Comparison of ENCODE assay signal across 19 mouse cellular contexts in the genomic region with DNA sequence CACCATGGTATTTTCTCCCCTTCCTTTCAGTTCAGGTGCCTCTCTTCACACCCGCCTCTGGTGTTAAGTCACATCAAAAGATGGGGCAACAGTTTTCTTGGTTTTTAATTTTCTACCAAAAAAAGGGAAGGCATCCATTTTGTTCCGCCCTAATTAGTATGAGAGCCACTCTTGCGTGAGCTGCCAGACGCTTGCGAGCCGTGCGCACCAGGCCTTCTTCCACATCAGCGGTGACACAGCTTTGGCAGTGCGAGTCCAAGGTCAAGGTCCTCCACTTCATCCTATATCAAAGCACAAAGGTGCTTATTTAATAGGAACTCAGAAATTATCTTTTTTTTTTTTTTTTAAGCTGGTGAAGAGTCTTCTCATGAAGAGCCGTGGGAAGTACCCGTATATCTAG.
DNase-seq lines count a peak whose midpoint lies in the region; TF ChIP-seq lines count a peak whose summit lies in the region.
"Had no signal": no experiment of that assay in that cellular context is flagged by ENCODE, and none has a peak within 500 bp of the region (broad histone marks: within the 10 kb centered on the region; RNA-seq: fewer than 3 reads in every experiment).

No protein-coding gene starts in this region.

- no peaks in the 10 kb centered on the region for H3K36me3 ChIP-seq in kidney, adult 2 months (ENCODE audit: control insufficient read depth, insufficient read depth, low read length)
- H3K36me3 ChIP-seq: embryonic facial prominence, embryonic 13.5 days; embryonic facial prominence, embryonic 15.5 days; forebrain, embryonic 10.5 days; forebrain, embryonic 12.5 days had no signal

- peak; percentile 67 for DNase-seq in kidney, adult 2 months
- DNase-seq in kidney, postnatal 10 days: no peak
- peak; percentile 29 for DNase-seq in left cerebral cortex, postnatal 4 days
- DNase-seq in left cerebral cortex, adult 11 months (ENCODE audit: low spot score): no peak
- DNase-seq in brain, embryonic 14.5 days (ENCODE audit: low read depth): peak; percentile 24
- no peak for DNase-seq in adrenal gland, postnatal 10 days
- DNase-seq: adrenal gland, adult 2 months; adrenal gland, postnatal 14 days; adrenal gland, postnatal 36 days; cerebellum, adult 11 months; cerebellum, adult 2 months; cerebellum, adult 9-10 months; cerebellum, postnatal 36 days; embryo, embryonic 11 days had no signal

- no peak for TF ChIP-seq POLR2A in kidney, adult 2 months (IDR thresholded peaks at IDR 0.05; ENCODE audit: low read depth, low read length)
- TF ChIP-seq POLR2A in brain, embryonic 14.5 days (IDR thresholded peaks at IDR 0.05; ENCODE audit: borderline replicate concordance, extremely low read depth, insufficient read depth, insufficient read length, poor library complexity, severe bottlenecking): no peak

- WGBS in kidney, adult 2 months: 76% methylated on average over 11 of the region's 11 CpGs

- peaks cover 8% of the 10 kb centered on the region; the same call in 1 of the 2 replicates for H3K4me1 ChIP-seq in kidney, adult 2 months (ENCODE audit: control insufficient read depth, insufficient read depth, low read length)

- TF ChIP-seq CTCF in kidney, adult 2 months (conservative IDR thresholded peaks at IDR 0.05; ENCODE audit: insufficient read depth, insufficient read length, low read depth, low read length): no peak
- TF ChIP-seq CTCF in brain, embryonic 14.5 days (IDR thresholded peaks at IDR 0.05; ENCODE audit: borderline replicate concordance, extremely low read depth, insufficient read depth, insufficient read length): no peak

- H3K4me3 ChIP-seq in kidney, adult 2 months (ENCODE audit: insufficient read depth, low read depth, low read length): no peak overlapping the region
- H3K4me3 ChIP-seq: embryonic facial prominence, embryonic 13.5 days; embryonic facial prominence, embryonic 15.5 days; erythroblast, embryonic 14.5 days; forebrain, embryonic 10.5 days; forebrain, embryonic 12.5 days had no signal

- no peak overlapping the region for H3K27ac ChIP-seq in kidney, adult 2 months (ENCODE audit: insufficient read depth, low read depth, low read length)
- H3K27ac ChIP-seq: embryonic facial prominence, embryonic 13.5 days; embryonic facial prominence, embryonic 15.5 days; forebrain, embryonic 10.5 days; forebrain, embryonic 12.5 days had no signal

- intact Hi-C loops in left cerebral cortex, postnatal 4 days (cut with DNase I): no loop called here

- no peaks in the 10 kb centered on the region for H3K27me3 ChIP-seq in kidney, adult 2 months (replicated peaks; ENCODE audit: control insufficient read depth, insufficient read depth, low read length)
- H3K27me3 ChIP-seq: embryonic facial prominence, embryonic 15.5 days had no signal

Comparison
In these comparisons a context has a peak if more than half of its experiments do, and no peak if none do; other contexts are left out.
1. DNase-seq: peak in kidney, adult 2 months (single experiment), left cerebral cortex, postnatal 4 days (single experiment) and brain, embryonic 14.5 days (single experiment); none in kidney, postnatal 10 days (single experiment), left cerebral cortex, adult 11 months (single experiment) and adrenal gland, postnatal 10 days (single experiment).